ENCODE assay signal across 8 mouse cellular contexts in the genomic region with DNA sequence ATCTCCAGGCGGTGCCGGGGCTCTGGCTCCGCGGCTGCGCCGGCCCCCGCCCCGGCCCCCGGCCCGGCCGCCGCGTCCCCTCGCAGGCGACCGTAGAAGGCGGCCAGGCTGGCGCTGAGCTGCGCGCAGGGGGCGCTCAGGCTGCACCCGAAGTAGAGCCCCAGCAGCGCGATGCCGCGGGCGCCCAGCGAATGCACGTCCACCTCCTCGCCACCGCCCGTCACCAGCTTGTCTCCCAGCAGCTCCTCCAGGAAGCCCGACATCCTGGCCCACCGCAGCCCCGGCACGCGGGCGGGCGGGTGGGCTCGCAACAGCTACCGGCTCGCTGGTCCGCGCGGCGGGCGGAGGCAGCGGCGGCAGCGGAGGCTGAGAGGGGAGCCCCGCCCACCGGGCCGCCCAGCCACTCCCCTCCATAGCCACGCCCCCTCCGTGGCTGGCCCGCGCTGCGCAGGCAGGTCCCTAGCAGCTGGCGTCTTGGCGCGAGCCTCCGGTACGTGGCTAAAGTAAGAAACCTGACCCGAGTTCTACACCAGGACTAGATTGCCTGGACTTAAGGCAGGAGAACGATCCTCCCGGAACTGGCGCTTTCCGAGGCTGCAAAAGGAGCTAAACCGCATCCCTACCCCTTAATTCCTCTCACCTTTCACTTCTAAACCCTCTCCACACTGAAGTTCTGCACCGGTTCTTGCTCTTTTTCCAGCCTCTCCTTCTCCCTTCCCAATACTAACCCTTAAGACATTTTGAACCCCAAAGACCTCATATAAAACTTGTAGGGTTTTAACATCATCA. TPM values are rescaled to one million over a fixed set of nuclear protein-coding genes. Genes with fewer than 3 reads are reported as not detected.
A peak's percentile ranks its signal among the peaks of the same experiment; 100 is the strongest.
DNase-seq lines count a peak whose midpoint lies in the region; ATAC-seq and TF ChIP-seq lines count a peak whose summit lies in the region.

A gene (minus strand): TSS at position 343 of the 789 bp plus-strand sequence.

- TF ChIP-seq CTCF in ES-Bruce4 (IDR thresholded peaks at IDR 0.05; ENCODE audit: low read depth, low read length), result no peak
- no peak for TF ChIP-seq CTCF in heart, postnatal 0 days (IDR thresholded peaks at IDR 0.05; ENCODE audit: low read depth)
- no peak for TF ChIP-seq CTCF in lung, embryonic 14.5 days (IDR thresholded peaks at IDR 0.05; ENCODE audit: low read depth)

- WGBS in forebrain, embryonic 11.5 days, result 0% methylated on average over 56 of the region's 70 CpGs
- WGBS in heart, postnatal 0 days, result 1% methylated on average over 35 of the region's 70 CpGs
- WGBS in lung, embryonic 14.5 days, result under 1% methylated on average over 52 of the region's 70 CpGs

- no peak for TF ChIP-seq EP300 in ES-Bruce4 (IDR thresholded peaks at IDR 0.05; ENCODE audit: insufficient read depth, low read depth, low read length)
- no peak for TF ChIP-seq EP300 in heart, postnatal 0 days (IDR thresholded peaks at IDR 0.05; ENCODE audit: low read depth)

- H3K27me3 ChIP-seq in ES-Bruce4 (ENCODE audit: control insufficient read depth, insufficient read depth, low read length, poor library complexity, severe bottlenecking), result no peaks in the 10 kb centered on the region
- no peaks in the 10 kb centered on the region for H3K27me3 ChIP-seq in forebrain, embryonic 11.5 days (ENCODE audit: control insufficient read depth, insufficient read depth, low read length)
- no peaks in the 10 kb centered on the region for H3K27me3 ChIP-seq in heart, postnatal 0 days (ENCODE audit: control insufficient read depth, insufficient read depth, low read length)
- H3K27me3 ChIP-seq in lung, embryonic 14.5 days (ENCODE audit: insufficient read depth, low read length), result no peaks in the 10 kb centered on the region

- TF ChIP-seq POLR2A in ES-Bruce4 (IDR thresholded peaks at IDR 0.05; ENCODE audit: insufficient read depth, low read length), result no peak

- H3K4me2 ChIP-seq in forebrain, embryonic 11.5 days (ENCODE audit: low read depth, low read length, severe bottlenecking), result peak within 1 kb of the TSS; percentile 81
- H3K4me2 ChIP-seq in heart, postnatal 0 days (ENCODE audit: low read depth, low read length), result peak within 1 kb of the TSS; percentile 100
- peak within 1 kb of the TSS; percentile 73 for H3K4me2 ChIP-seq in lung, embryonic 14.5 days

- H3K4me3 ChIP-seq in ES-Bruce4 (ENCODE audit: low read depth, low read length), result peak within 1 kb of the TSS; percentile 85
- peak within 1 kb of the TSS; percentile 67 for H3K4me3 ChIP-seq in forebrain, embryonic 11.5 days (ENCODE audit: low read depth, low read length)
- H3K4me3 ChIP-seq in heart, postnatal 0 days (ENCODE audit: low read depth, low read length), result peak within 1 kb of the TSS; percentile 89
- peak within 1 kb of the TSS; percentile 83 for H3K4me3 ChIP-seq in lung, embryonic 14.5 days (ENCODE audit: low read depth, low read length)

- no peaks in the 10 kb centered on the region for H3K9me3 ChIP-seq in ES-Bruce4 (replicated peaks; ENCODE audit: control insufficient read depth, insufficient read depth, low read length, poor library complexity, severe bottlenecking)
- no peaks in the 10 kb centered on the region for H3K9me3 ChIP-seq in forebrain, embryonic 11.5 days (ENCODE audit: control insufficient read depth, low read length)
- H3K9me3 ChIP-seq in heart, postnatal 0 days (replicated peaks; ENCODE audit: control insufficient read depth, low read length), result no peaks in the 10 kb centered on the region
- no peaks in the 10 kb centered on the region for H3K9me3 ChIP-seq in lung, embryonic 14.5 days (ENCODE audit: low read depth, low read length)

- H3K9ac ChIP-seq in ES-Bruce4 (ENCODE audit: low read depth, poor library complexity, severe bottlenecking), result peak within 1 kb of the TSS; percentile 84
- peak within 1 kb of the TSS; percentile 87 for H3K9ac ChIP-seq in forebrain, embryonic 11.5 days (ENCODE audit: low read length)
- H3K9ac ChIP-seq in heart, postnatal 0 days (replicated peaks; ENCODE audit: low read depth, low read length), result peak within 1 kb of the TSS; percentile 71
- peak within 1 kb of the TSS; percentile 81 for H3K9ac ChIP-seq in lung, embryonic 14.5 days

- peak; percentile 88 for ATAC-seq in forebrain, embryonic 11.5 days (replicated peaks; ENCODE audit: low FRiP score)
- ATAC-seq in heart, postnatal 0 days (ENCODE audit: insufficient read depth, low read depth), result peak; percentile 94
- peak; percentile 92 for ATAC-seq in lung, embryonic 14.5 days (ENCODE audit: insufficient read depth)
- ATAC-seq in neutrophil, adult 5-6 weeks (ENCODE audit: extremely low read depth, insufficient number of reproducible peaks, low FRiP score, poor library complexity, severe bottlenecking), result peak; percentile 83

- H3K27ac ChIP-seq in ES-Bruce4 (ENCODE audit: insufficient read depth, low read length), result peak within 1 kb of the TSS; percentile 34; the same call in 1 of the 2 replicates
- peak within 1 kb of the TSS; percentile 70 for H3K27ac ChIP-seq in forebrain, embryonic 11.5 days (ENCODE audit: low read depth, low read length)
- peak within 1 kb of the TSS; percentile 80 for H3K27ac ChIP-seq in heart, postnatal 0 days (ENCODE audit: low read depth)
- H3K27ac ChIP-seq in lung, embryonic 14.5 days (ENCODE audit: low read depth), result peak within 1 kb of the TSS; percentile 88

- H3K36me3 ChIP-seq in ES-Bruce4 (ENCODE audit: control insufficient read depth, insufficient read depth, low read length, poor library complexity, severe bottlenecking), result no peaks in the 10 kb centered on the region
- H3K36me3 ChIP-seq in forebrain, embryonic 11.5 days (ENCODE audit: control insufficient read depth, insufficient read depth, low read length), result no peaks in the 10 kb centered on the region
- H3K36me3 ChIP-seq in heart, postnatal 0 days (replicated peaks; ENCODE audit: control insufficient read depth, insufficient read depth, low read length), result no peaks in the 10 kb centered on the region
- H3K36me3 ChIP-seq in lung, embryonic 14.5 days (ENCODE audit: insufficient read depth), result no peaks in the 10 kb centered on the region

- peak; percentile 64 for DNase-seq in c-Kit-positive CD71-positive TER-119-negative erythroid progenitor cells, embryonic 14.5 days (ENCODE audit: low read depth)
- DNase-seq in forebrain, embryonic 11.5 days (ENCODE audit: low spot score), result peak; percentile 97
- DNase-seq in heart, postnatal 0 days (ENCODE audit: low spot score), result peak; percentile 87
- DNase-seq in kidney, postnatal 4 days, result peak; percentile 96 to 97
- DNase-seq in lung, embryonic 14.5 days, result peak; percentile 96
- peak; percentile 79 to 82 for DNase-seq in thymus, adult 18-20 months

- H3K4me1 ChIP-seq in ES-Bruce4 (ENCODE audit: control insufficient read depth, insufficient read depth, low read length), result peaks cover 6% of the 10 kb centered on the region
- peaks cover 6% of the 10 kb centered on the region; the same call in 1 of the 2 replicates for H3K4me1 ChIP-seq in forebrain, embryonic 11.5 days (replicated peaks; ENCODE audit: control insufficient read depth, insufficient read depth, low read length)
- H3K4me1 ChIP-seq in heart, postnatal 0 days (ENCODE audit: control insufficient read depth, insufficient read depth), result no peaks in the 10 kb centered on the region
- H3K4me1 ChIP-seq in lung, embryonic 14.5 days (ENCODE audit: insufficient read depth), result no peaks in the 10 kb centered on the region

RNA-seq across cellular contexts. Expression of the gene that starts here (rescaled TPM):
- polyA plus RNA-seq in ES-Bruce4 (2011; ENCODE audit: insufficient read depth, insufficient read length, low read depth, missing spikeins), result 51.7 and 57.7 TPM in 2 replicates
- polyA plus RNA-seq in forebrain, embryonic 11.5 days (2014; fragmentation: Nextera tagmentation; extraction: Ambion mirVana), result 52.3 and 65.1 TPM in 2 replicates
- 35.6 and 50.7 TPM in 2 replicates for total RNA-seq in heart, postnatal 0 days (2014; rRNA removed; ENCODE audit: low replicate concordance)
- 10.6 TPM in 2 replicates for polyA plus RNA-seq in heart, postnatal 0 days (2015; fragmentation: Nextera tagmentation; extraction: Ambion mirVana)
- polyA plus RNA-seq in lung, embryonic 14.5 days (2014; fragmentation: Nextera tagmentation; extraction: Ambion mirVana), result 29.8 and 31.5 TPM in 2 replicates
- total RNA-seq in neutrophil, adult 5-6 weeks (2017), result 4.2 and 5.0 TPM in 2 replicates

Comparison
In these comparisons a context has a peak if more than half of its experiments do, and no peak if none do; other contexts are left out.
1. Peak in every context shown above with its lines: DNase-seq, ATAC-seq, H3K4me3 ChIP-seq and H3K27ac ChIP-seq.
2. H3K27ac ChIP-seq: peak in every context shown above with its lines; median percentile 88 in lung, embryonic 14.5 days; 80 in heart, postnatal 0 days; 70 in forebrain, embryonic 11.5 days; 34 in ES-Bruce4.